Mouse (Mus musculus): Measurements from ENCODE around the gene Etnk2.

The Etnk2 gene

GRCm38 (mm10) chr1:133347693-133348520, 15.5 kb upstream of the Etnk2 start:
- intact Hi-C loops (cut with DNase I): no loop called here

- intact Hi-C loops (cut with DNase I): no loop called here
Measured at GRCm38 (mm10) chr1:133350210-133350609, 13.2 kb upstream of the Etnk2 start, which contains the start of gene Ren1. Gene Ren1 (plus strand): TSS chr1:133350510.

- intact Hi-C loops (cut with DNase I): loop anchor here (2.0 kb wide), 2 partner anchors 37 to 175 kb away; no protein-coding TSS in a partner anchor
Measured at GRCm38 (mm10) chr1:133351762-133352161, 11.6 kb upstream of the Etnk2 start.

- intact Hi-C loops (cut with DNase I): loop anchor here (2.0 kb wide), 2 partner anchors 39 to 177 kb away; no protein-coding TSS in a partner anchor
Measured at GRCm38 (mm10) chr1:133353371-133353809, 10.0 kb upstream of the Etnk2 start.

GRCm38 (mm10) chr1:133355469-133355868, 7.9 kb upstream of the Etnk2 start:
- intact Hi-C loops (cut with DNase I): no loop called here

GRCm38 (mm10) chr1:133355912-133356311, 7.5 kb upstream of the Etnk2 start:
- intact Hi-C loops (cut with DNase I): no loop called here

- intact Hi-C loops (cut with DNase I): no loop called here
Measured at GRCm38 (mm10) chr1:133356330-133356729, 7.0 kb upstream of the Etnk2 start.

- intact Hi-C loops (cut with DNase I): no loop called here
Measured at GRCm38 (mm10) chr1:133361006-133361405, 2.4 kb upstream of the Etnk2 start.

GRCm38 (mm10) chr1:133362103-133362502, 1.3 kb upstream of the Etnk2 start:
- intact Hi-C loops (cut with DNase I): no loop called here

- intact Hi-C loops (cut with DNase I): no loop called here
Measured at GRCm38 (mm10) chr1:133364022-133364630, 754 bp downstream of the Etnk2 start.

GRCm38 (mm10) chr1:133364890-133365289, 1.5 kb downstream of the Etnk2 start:
- intact Hi-C loops (cut with DNase I): no loop called here

GRCm38 (mm10) chr1:133366951-133367605, 3.7 kb downstream of the Etnk2 start:
- intact Hi-C loops (cut with DNase I): no loop called here

GRCm38 (mm10) chr1:133367606-133368488, 4.5 kb downstream of the Etnk2 start:
- intact Hi-C loops (cut with DNase I): no loop called here

- intact Hi-C loops (cut with DNase I): no loop called here
Measured at GRCm38 (mm10) chr1:133368644-133369043, 5.3 kb downstream of the Etnk2 start.

GRCm38 (mm10) chr1:133370352-133370751, 7.0 kb downstream of the Etnk2 start:
- intact Hi-C loops (cut with DNase I): no loop called here

GRCm38 (mm10) chr1:133371431-133371830, 8.1 kb downstream of the Etnk2 start:
- intact Hi-C loops (cut with DNase I): no loop called here

GRCm38 (mm10) chr1:133372113-133372512, 8.7 kb downstream of the Etnk2 start:
- intact Hi-C loops (cut with DNase I): no loop called here

- intact Hi-C loops (cut with DNase I): no loop called here
Measured at GRCm38 (mm10) chr1:133375696-133376346, 12.4 kb downstream of the Etnk2 start.

GRCm38 (mm10) chr1:133377547-133377946, 14.2 kb downstream of the Etnk2 start:
- intact Hi-C loops (cut with DNase I): no loop called here

GRCm38 (mm10) chr1:133379254-133379985, 16.0 kb downstream of the Etnk2 start:
- intact Hi-C loops (cut with DNase I): no loop called here

Measured in adrenal gland (tissue).